Mouse (Mus musculus) neural tube, embryonic 14.5 days (tissue): ENCODE data around the gene Ppp1r9a. TPM values are rescaled to one million over a fixed set of nuclear protein-coding genes. Genes with fewer than 3 reads are reported as not detected.

Experiments
- ATAC-seq: fragments of 200-750 bp; cut with Nextera tagmentation; 2 replicates; pipeline ENCODE4 v1.8.0; 2017; ENCODE audit warnings: low read depth, mild to moderate bottlenecking, moderate TSS enrichment, moderate library complexity
- H3K27ac ChIP-seq: fragments of 300-500 bp; sonication (generic); 2 replicates; pipeline ENCODE4 v1.5.1; 2014; ENCODE audit warnings: low read depth, mild to moderate bottlenecking, control low read depth, low read length, moderate library complexity, mixed read lengths
- H3K27me3 ChIP-seq: fragments of 300-500 bp; sonication (generic); 2 replicates; pipeline ENCODE4 v1.6.1; 2014; ENCODE audit warnings: low read length; ENCODE audit not compliant: control insufficient read depth, insufficient read depth
- H3K36me3 ChIP-seq: fragments of 300-500 bp; sonication (generic); 2 replicates; pipeline ENCODE4 v1.6.1; 2014; ENCODE audit warnings: low read length, mixed read lengths; ENCODE audit not compliant: control insufficient read depth, insufficient read depth
- H3K4me1 ChIP-seq: fragments of 300-500 bp; sonication (generic); 2 replicates; pipeline ENCODE4 v1.6.1; 2014; ENCODE audit warnings: low read length; ENCODE audit not compliant: control insufficient read depth, insufficient read depth
- H3K4me2 ChIP-seq: fragments of 300-500 bp; sonication (generic); 2 replicates; pipeline ENCODE4 v1.6.1; 2014; ENCODE audit warnings: mild to moderate bottlenecking, low read depth, low read length, control low read depth
- H3K4me3 ChIP-seq: fragments of 300-500 bp; sonication (generic); 2 replicates; pipeline ENCODE4 v1.5.1; 2014; ENCODE audit warnings: low read depth, low read length, control low read depth, mixed read lengths
- H3K9ac ChIP-seq: fragments of 300-500 bp; sonication (generic); replicated peaks from 2 replicates; pipeline ENCODE4 v1.6.1; 2014; ENCODE audit warnings: low read depth, mild to moderate bottlenecking, control low read depth, low read length, mixed read lengths
- H3K9me3 ChIP-seq: fragments of 300-500 bp; sonication (generic); 2 replicates; pipeline ENCODE4 v1.6.1; 2016; ENCODE audit warnings: low read length; ENCODE audit not compliant: control insufficient read depth
- WGBS: fragments of 180-500 bp; shearing (Covaris S2); extraction: QIAGEN DNeasy Blood & Tissue Kit; methylation state at CpG from one replicate; pipeline ENCODE4 v1.1.7; 2014; 5-methylcytosine and 5-hydroxymethylcytosine counted together
- polyA plus RNA-seq: library from polyadenylated mRNA; unstranded; fragments of >200 nt; fragmentation: Nextera tagmentation; extraction: Ambion mirVana; gene quantifications from 2 replicates; pipeline ENCODE4 v1.2.1, GENCODE M21; 2014

The Ppp1r9a gene
- polyA plus RNA-seq, 1 experiment from 2014 or later, result 63.6 TPM

GRCm38 (mm10) chr6:5093516-5093915 is 190.8 kb downstream of the Ppp1r9a start:
- Histone ChIP-seq H3K9ac (no peak overlapping the region), H3K9me3 (no peaks in the 10 kb centered on the region), H3K4me2 (no peak overlapping the region), H3K4me3 (no peak overlapping the region), H3K27me3 (no peaks in the 10 kb centered on the region), H3K36me3 (no peaks in the 10 kb centered on the region), H3K4me1 (peaks cover 5% of the 10 kb centered on the region; the same call in 1 of the 2 replicates), H3K27ac (no peak overlapping the region)
- WGBS, result 69% methylated on average over 4 of the region's 4 CpGs
- no peak for ATAC-seq

- no peak overlapping the region for H3K4me3 ChIP-seq
- no peaks in the 10 kb centered on the region for H3K36me3 ChIP-seq
- no peaks in the 10 kb centered on the region for H3K27me3 ChIP-seq
- peaks cover 5% of the 10 kb centered on the region; the same call in 1 of the 2 replicates for H3K4me1 ChIP-seq
- WGBS, result 49% methylated on average over 9 of the region's 9 CpGs
- ATAC-seq, result peak; percentile 85
- H3K9me3 ChIP-seq, result no peaks in the 10 kb centered on the region
- H3K4me2 ChIP-seq, result no peak overlapping the region
- H3K27ac ChIP-seq, result no peak overlapping the region
- no peak overlapping the region for H3K9ac ChIP-seq
These were observed 192.8 kb downstream of the Ppp1r9a start for GRCm38 (mm10) chr6:5095365-5095973.

GRCm38 (mm10) chr6:5097309-5097708 is 194.6 kb downstream of the Ppp1r9a start:
- Histone ChIP-seq H3K4me3 (no peak overlapping the region), H3K27me3 (no peaks in the 10 kb centered on the region), H3K27ac (no peak overlapping the region), H3K4me1 (peaks cover 5% of the 10 kb centered on the region; the same call in 1 of the 2 replicates), H3K9me3 (no peaks in the 10 kb centered on the region), H3K36me3 (no peaks in the 10 kb centered on the region), H3K9ac (no peak overlapping the region), H3K4me2 (no peak overlapping the region)
- WGBS, result 30% methylated on average over 3 of the region's 3 CpGs
- no peak for ATAC-seq

GRCm38 (mm10) chr6:5099282-5099681 is 196.6 kb downstream of the Ppp1r9a start:
- no peak overlapping the region for H3K4me3 ChIP-seq
- no peaks in the 10 kb centered on the region for H3K27me3 ChIP-seq
- WGBS, result 18% methylated on average over 5 of the region's 5 CpGs
- H3K36me3 ChIP-seq, result no peaks in the 10 kb centered on the region
- no peak overlapping the region for H3K9ac ChIP-seq
- no peak overlapping the region for H3K27ac ChIP-seq
- H3K4me2 ChIP-seq, result no peak overlapping the region
- peaks cover 5% of the 10 kb centered on the region; the same call in 1 of the 2 replicates for H3K4me1 ChIP-seq
- ATAC-seq, result no peak
- no peaks in the 10 kb centered on the region for H3K9me3 ChIP-seq

- no peaks in the 10 kb centered on the region for H3K9me3 ChIP-seq
- peaks cover 1% of the 10 kb centered on the region; the same call in 1 of the 2 replicates for H3K4me1 ChIP-seq
- H3K4me2 ChIP-seq, result no peak overlapping the region
- H3K27me3 ChIP-seq, result no peaks in the 10 kb centered on the region
- no peak overlapping the region for H3K9ac ChIP-seq
- H3K4me3 ChIP-seq, result no peak overlapping the region
- WGBS, result 47% methylated on average over 8 of the region's 8 CpGs
- ATAC-seq, result no peak
- H3K36me3 ChIP-seq, result no peaks in the 10 kb centered on the region
- H3K27ac ChIP-seq, result no peak overlapping the region
These were observed 197.1 kb downstream of the Ppp1r9a start for GRCm38 (mm10) chr6:5099842-5100241.

GRCm38 (mm10) chr6:5100347-5100746 is 197.6 kb downstream of the Ppp1r9a start:
- no peak for ATAC-seq

GRCm38 (mm10) chr6:5102741-5103140 is 200.0 kb downstream of the Ppp1r9a start:
- no peaks in the 10 kb centered on the region for H3K27me3 ChIP-seq
- no peaks in the 10 kb centered on the region for H3K9me3 ChIP-seq
- H3K4me2 ChIP-seq, result no peak overlapping the region
- no peak overlapping the region for H3K27ac ChIP-seq
- H3K36me3 ChIP-seq, result no peaks in the 10 kb centered on the region
- no peak overlapping the region for H3K9ac ChIP-seq
- peak; percentile 86; the same call in 1 of the 2 replicates for ATAC-seq
- WGBS, result 11% methylated on average over 2 of the region's 2 CpGs
- no peaks in the 10 kb centered on the region for H3K4me1 ChIP-seq
- no peak overlapping the region for H3K4me3 ChIP-seq

More at GRCm38 (mm10) chr6:5100347-5100746, 197.6 kb downstream of the Ppp1r9a start:
- no peak overlapping the region for H3K9ac ChIP-seq
- H3K9me3 ChIP-seq, result no peaks in the 10 kb centered on the region
- no peak overlapping the region for H3K4me2 ChIP-seq
- no peaks in the 10 kb centered on the region for H3K36me3 ChIP-seq
- no peaks in the 10 kb centered on the region; the same call in 1 of the 2 replicates for H3K4me1 ChIP-seq
- H3K27me3 ChIP-seq, result no peaks in the 10 kb centered on the region
- 79% methylated on average over 10 of the region's 10 CpGs for WGBS
- no peak overlapping the region for H3K27ac ChIP-seq
- no peak overlapping the region for H3K4me3 ChIP-seq

- Histone ChIP-seq H3K9me3 (no peaks in the 10 kb centered on the region), H3K4me2 (no peak overlapping the region), H3K27ac (no peak overlapping the region), H3K4me1 (0 out of 2 replicates have a peak, but pooled peaks cover 3% of the 10 kb centered on the region), H3K36me3 (no peaks in the 10 kb centered on the region), H3K4me3 (no peak overlapping the region), H3K9ac (no peak overlapping the region), H3K27me3 (no peaks in the 10 kb centered on the region)
- ATAC-seq, result no peak
- WGBS, result 38% methylated on average over 6 of the region's 6 CpGs
These were observed 201.1 kb downstream of the Ppp1r9a start for GRCm38 (mm10) chr6:5103769-5104168.

- Histone ChIP-seq H3K4me1 (0 out of 2 replicates have a peak, but pooled peaks cover 3% of the 10 kb centered on the region), H3K9ac (no peak overlapping the region), H3K36me3 (no peaks in the 10 kb centered on the region), H3K9me3 (no peaks in the 10 kb centered on the region), H3K27me3 (no peaks in the 10 kb centered on the region), H3K27ac (no peak overlapping the region), H3K4me2 (no peak overlapping the region), H3K4me3 (no peak overlapping the region)
- no peak for ATAC-seq
- 78% methylated on average over 7 of the region's 7 CpGs for WGBS
These were observed 201.5 kb downstream of the Ppp1r9a start for GRCm38 (mm10) chr6:5104238-5104637.
